9 mouse cellular contexts compared by ENCODE assay signal in the genomic region with DNA sequence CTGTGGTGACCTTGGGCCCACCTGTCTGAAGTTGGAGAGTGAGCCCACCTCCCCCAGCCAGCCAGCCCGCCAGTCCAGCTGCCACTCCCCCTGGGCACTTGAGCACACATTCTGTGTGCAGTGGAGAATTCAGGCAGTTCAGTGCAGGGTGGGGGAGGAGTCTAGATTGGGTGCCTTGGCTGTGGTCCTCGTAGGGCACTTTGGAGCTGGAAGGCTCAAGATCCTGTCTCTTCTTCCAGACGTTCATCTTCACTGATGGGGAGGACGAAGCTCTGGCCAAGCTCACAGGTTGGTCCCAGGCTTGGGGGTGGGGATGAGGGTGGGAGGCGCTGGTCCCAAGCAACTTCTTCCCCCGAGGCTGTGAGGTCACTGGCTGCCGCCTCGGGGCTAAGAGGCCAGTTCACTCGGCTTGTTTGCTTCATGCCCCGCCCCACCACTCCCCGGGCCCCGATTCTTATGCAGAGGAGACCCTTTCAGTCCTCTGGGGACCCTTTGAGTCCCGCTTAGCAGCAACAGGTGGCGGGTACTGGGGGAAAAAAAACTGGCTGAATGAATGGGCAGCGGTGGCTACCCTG. TPM values are rescaled to one million over a fixed set of nuclear protein-coding genes. Genes with fewer than 3 reads are reported as not detected.
A peak's percentile ranks its signal among the peaks of the same experiment; 100 is the strongest.
DNase-seq lines count a peak whose midpoint lies in the region; ATAC-seq and TF ChIP-seq lines count a peak whose summit lies in the region.
"Had no signal": no experiment of that assay in that cellular context is flagged by ENCODE, and none has a peak within 500 bp of the region (broad histone marks: within the 10 kb centered on the region; RNA-seq: fewer than 3 reads in every experiment).

No protein-coding gene starts in this region.

- H3K27ac ChIP-seq in kidney, adult 2 months (ENCODE audit: insufficient read depth, low read depth, low read length), result 0 out of 2 replicates have a peak overlapping the region, but pooled peaks have one; percentile 17
- no peak overlapping the region; the same call in 1 of the 2 replicates for H3K27ac ChIP-seq in brown adipose tissue, adult 24 weeks (replicated peaks; ENCODE audit: low read depth, low read length)
- H3K27ac ChIP-seq in hindbrain, postnatal 0 days, result peak overlapping the region; percentile 83; the same call in 1 of the 2 replicates
- peak overlapping the region; percentile 96 for H3K27ac ChIP-seq in midbrain, embryonic 13.5 days

- ATAC-seq in hindbrain, postnatal 0 days, result peak; percentile 11; the same call in 1 of the 2 replicates
- peak; percentile 16; the same call in 1 of the 2 replicates for ATAC-seq in midbrain, embryonic 13.5 days
- no peak for ATAC-seq in frontal cortex, adult (ENCODE audit: low TSS enrichment)

- no peak for TF ChIP-seq CTCF in kidney, adult 2 months (conservative IDR thresholded peaks at IDR 0.05; ENCODE audit: insufficient read depth, insufficient read length, low read depth, low read length)
- TF ChIP-seq CTCF in hindbrain, postnatal 0 days (IDR thresholded peaks at IDR 0.05; ENCODE audit: low read depth), result no peak

- H3K4me2 ChIP-seq in hindbrain, postnatal 0 days (ENCODE audit: low read depth, low read length), result peak overlapping the region; percentile 80
- peak overlapping the region; percentile 66 for H3K4me2 ChIP-seq in midbrain, embryonic 13.5 days (replicated peaks)

- H3K36me3 ChIP-seq in kidney, adult 2 months (ENCODE audit: control insufficient read depth, insufficient read depth, low read length), result no peaks in the 10 kb centered on the region
- H3K36me3 ChIP-seq in hindbrain, postnatal 0 days (ENCODE audit: insufficient read depth, low read length), result 0 out of 2 replicates have a peak, but pooled peaks cover 4% of the 10 kb centered on the region
- H3K36me3 ChIP-seq in midbrain, embryonic 13.5 days, result peaks cover 27% of the 10 kb centered on the region

- H3K9me3 ChIP-seq in hindbrain, postnatal 0 days (ENCODE audit: low read length), result no peaks in the 10 kb centered on the region
- no peaks in the 10 kb centered on the region for H3K9me3 ChIP-seq in midbrain, embryonic 13.5 days
- H3K9me3 ChIP-seq: megakaryocyte, embryonic 14.5 days had no signal

- H3K27me3 ChIP-seq in kidney, adult 2 months (replicated peaks; ENCODE audit: control insufficient read depth, insufficient read depth, low read length), result no peaks in the 10 kb centered on the region
- peaks cover 5% of the 10 kb centered on the region; the same call in 1 of the 2 replicates for H3K27me3 ChIP-seq in hindbrain, postnatal 0 days (ENCODE audit: insufficient read depth, low read length)
- 0 out of 2 replicates have a peak, but pooled peaks cover 7% of the 10 kb centered on the region for H3K27me3 ChIP-seq in midbrain, embryonic 13.5 days

- H3K4me3 ChIP-seq in kidney, adult 2 months (ENCODE audit: insufficient read depth, low read depth, low read length), result peak overlapping the region; percentile 30; the same call in 1 of the 2 replicates
- peak overlapping the region; percentile 56; the same call in 1 of the 2 replicates for H3K4me3 ChIP-seq in brown adipose tissue, adult 24 weeks (ENCODE audit: insufficient read depth, low read depth, low read length)
- peak overlapping the region; percentile 62 for H3K4me3 ChIP-seq in hindbrain, postnatal 0 days (ENCODE audit: low read length)
- H3K4me3 ChIP-seq in midbrain, embryonic 13.5 days (replicated peaks), result peak overlapping the region; percentile 52

- no peaks in the 10 kb centered on the region for H3K4me1 ChIP-seq in kidney, adult 2 months (ENCODE audit: control insufficient read depth, insufficient read depth, low read length)
- peaks cover 14% of the 10 kb centered on the region for H3K4me1 ChIP-seq in brown adipose tissue, adult 24 weeks (ENCODE audit: control insufficient read depth, insufficient read depth, insufficient read length, low read length)
- H3K4me1 ChIP-seq in hindbrain, postnatal 0 days (ENCODE audit: insufficient read depth, low read length), result peaks cover 11% of the 10 kb centered on the region
- H3K4me1 ChIP-seq in midbrain, embryonic 13.5 days (replicated peaks), result peaks cover 79% of the 10 kb centered on the region

- 30% methylated on average over 15 of the region's 15 CpGs for WGBS in kidney, adult 2 months
- 12% methylated on average over 15 of the region's 15 CpGs for WGBS in hindbrain, postnatal 0 days
- WGBS in midbrain, embryonic 13.5 days, result 3% methylated on average over 15 of the region's 15 CpGs

- peak overlapping the region; percentile 53; the same call in 1 of the 2 replicates for H3K9ac ChIP-seq in hindbrain, postnatal 0 days (replicated peaks; ENCODE audit: low read length)
- H3K9ac ChIP-seq in midbrain, embryonic 13.5 days (replicated peaks), result peak overlapping the region; percentile 76

- no peak for TF ChIP-seq POLR2A in kidney, adult 2 months (IDR thresholded peaks at IDR 0.05; ENCODE audit: low read depth, low read length)

- no peak for DNase-seq in kidney, adult 2 months
- no peak for DNase-seq in kidney, adult 11 months
- DNase-seq in hindbrain, postnatal 0 days (ENCODE audit: low spot score), result peak; percentile 67
- DNase-seq in testis, postnatal 14 days (ENCODE audit: low spot score), result no peak
- no peak for DNase-seq in right cerebral cortex, postnatal 36 days (ENCODE audit: low spot score in 2 of 2)

RNA-seq across cellular contexts. Expression of gene Lfng, which starts 4.6 kb away (rescaled TPM):
- 37.8 and 43.3 TPM in 2 replicates for polyA plus RNA-seq in kidney, adult 2 months (2012; rRNA removed)
- polyA plus RNA-seq in brown adipose tissue, adult 24 weeks (2012; ENCODE audit: insufficient read depth, insufficient read length, missing spikeins), result 4.6 and 29.0 TPM in 2 replicates
- 81.4 and 112 TPM in 2 replicates for total RNA-seq in hindbrain, postnatal 0 days (2014; rRNA removed)
- polyA plus RNA-seq in hindbrain, postnatal 0 days (2015; fragmentation: Nextera tagmentation; extraction: Ambion mirVana), result 29.7 and 35.1 TPM in 2 replicates
- 25.0 and 25.7 TPM in 2 replicates for polyA plus RNA-seq in midbrain, embryonic 13.5 days (2015; fragmentation: Nextera tagmentation; extraction: Ambion mirVana)

RNA-seq across cellular contexts. Expression of gene Ttyh3, which starts 37.1 kb away (rescaled TPM):
- 33.5 and 35.6 TPM in 2 replicates for polyA plus RNA-seq in kidney, adult 2 months (2012; rRNA removed)
- 4.8 and 5.2 TPM in 2 replicates for polyA plus RNA-seq in brown adipose tissue, adult 24 weeks (2012; ENCODE audit: insufficient read depth, insufficient read length, missing spikeins)
- total RNA-seq in hindbrain, postnatal 0 days (2014; rRNA removed), result 253 and 260 TPM in 2 replicates
- 53.5 and 60.3 TPM in 2 replicates for polyA plus RNA-seq in hindbrain, postnatal 0 days (2015; fragmentation: Nextera tagmentation; extraction: Ambion mirVana)
- polyA plus RNA-seq in midbrain, embryonic 13.5 days (2015; fragmentation: Nextera tagmentation; extraction: Ambion mirVana), result 53.6 and 76.6 TPM in 2 replicates

RNA-seq across cellular contexts. Expression of gene Grifin, which starts 46.8 kb away (rescaled TPM):
- not detected in 2 replicates for polyA plus RNA-seq in kidney, adult 2 months (2012; rRNA removed)
- polyA plus RNA-seq in brown adipose tissue, adult 24 weeks (2012; ENCODE audit: insufficient read depth, insufficient read length, missing spikeins), result not detected in 2 replicates
- not detected in 2 replicates for total RNA-seq in hindbrain, postnatal 0 days (2014; rRNA removed)
- polyA plus RNA-seq in hindbrain, postnatal 0 days (2015; fragmentation: Nextera tagmentation; extraction: Ambion mirVana), result 0.25 and 0.32 TPM in 2 replicates
- not detected in 2 replicates for polyA plus RNA-seq in midbrain, embryonic 13.5 days (2015; fragmentation: Nextera tagmentation; extraction: Ambion mirVana)
